9 mouse cellular contexts compared by ENCODE assay signal in the genomic region with DNA sequence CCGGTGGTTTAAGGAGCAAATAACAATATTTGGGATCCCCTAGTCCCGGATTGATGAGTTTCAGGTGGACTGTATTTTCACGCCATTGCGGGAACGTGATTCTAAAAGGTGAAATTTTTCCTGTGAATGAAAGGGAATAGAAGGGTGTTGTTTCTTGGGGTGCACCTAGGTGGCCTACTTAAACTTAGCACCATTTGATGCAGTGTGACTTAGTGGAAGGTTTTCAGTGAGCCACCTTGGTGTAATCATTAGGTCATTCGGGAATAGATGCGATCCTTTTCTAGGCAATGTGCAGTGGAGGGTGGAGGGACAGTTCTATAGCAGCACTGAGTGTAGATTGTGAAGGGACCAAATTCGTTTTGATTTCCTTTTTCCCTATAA. TPM values are rescaled to one million over a fixed set of nuclear protein-coding genes. Genes with fewer than 3 reads are reported as not detected.
A peak's percentile ranks its signal among the peaks of the same experiment; 100 is the strongest.
DNase-seq lines count a peak whose midpoint lies in the region; ATAC-seq and TF ChIP-seq lines count a peak whose summit lies in the region.
"Had no signal": no experiment of that assay in that cellular context is flagged by ENCODE, and none has a peak within 500 bp of the region (broad histone marks: within the 10 kb centered on the region; RNA-seq: fewer than 3 reads in every experiment).

No protein-coding gene starts in this region.

- no peak overlapping the region for H3K27ac ChIP-seq in heart, embryonic 15.5 days
- no peak overlapping the region; the same call in 1 of the 2 replicates for H3K27ac ChIP-seq in bone marrow, adult 2 months (ENCODE audit: control insufficient read depth, insufficient read depth, low read depth, low read length, poor library complexity)
- H3K27ac ChIP-seq in hindbrain, embryonic 14.5 days = peak overlapping the region; percentile 98
- H3K27ac ChIP-seq in midbrain, embryonic 13.5 days = peak overlapping the region; percentile 98
- H3K27ac ChIP-seq: macrophage had no signal

- H3K36me3 ChIP-seq in heart, embryonic 15.5 days = no peaks in the 10 kb centered on the region
- no peaks in the 10 kb centered on the region for H3K36me3 ChIP-seq in hindbrain, embryonic 14.5 days (replicated peaks; ENCODE audit: control insufficient read depth, insufficient read depth)
- no peaks in the 10 kb centered on the region for H3K36me3 ChIP-seq in midbrain, embryonic 13.5 days

- H3K9me3 ChIP-seq in heart, embryonic 15.5 days (replicated peaks) = no peaks in the 10 kb centered on the region
- no peaks in the 10 kb centered on the region for H3K9me3 ChIP-seq in hindbrain, embryonic 14.5 days (ENCODE audit: control insufficient read depth, low read length)
- H3K9me3 ChIP-seq in midbrain, embryonic 13.5 days = no peaks in the 10 kb centered on the region

- peak overlapping the region; percentile 95 for H3K4me3 ChIP-seq in heart, embryonic 15.5 days
- peak overlapping the region; percentile 72 for H3K4me3 ChIP-seq in bone marrow, adult 2 months (replicated peaks; ENCODE audit: control insufficient read depth, low read depth, low read length)
- peak overlapping the region; percentile 95 for H3K4me3 ChIP-seq in hindbrain, embryonic 14.5 days (replicated peaks; ENCODE audit: low read length)
- peak overlapping the region; percentile 91 for H3K4me3 ChIP-seq in midbrain, embryonic 13.5 days (replicated peaks)

- WGBS in heart, embryonic 15.5 days = 4% methylated on average over 8 of the region's 8 CpGs
- WGBS in bone marrow, adult 2 months = 2% methylated on average over 8 of the region's 8 CpGs
- WGBS in hindbrain, embryonic 14.5 days = 3% methylated on average over 8 of the region's 8 CpGs
- WGBS in midbrain, embryonic 13.5 days = 5% methylated on average over 8 of the region's 8 CpGs

- ATAC-seq in heart, embryonic 15.5 days (replicated peaks; ENCODE audit: insufficient number of reproducible peaks, insufficient read depth, low FRiP score, low read depth) = no peak
- peak; percentile 21; the same call in 1 of the 2 replicates for ATAC-seq in hindbrain, embryonic 14.5 days (ENCODE audit: low FRiP score)
- peak; percentile 12; the same call in 1 of the 2 replicates for ATAC-seq in midbrain, embryonic 13.5 days
- ATAC-seq in monocyte, adult 5-6 weeks (replicated peaks; ENCODE audit: insufficient number of reproducible peaks, low FRiP score, low TSS enrichment, poor library complexity, severe bottlenecking) = no peak

- DNase-seq in heart, adult 18-20 months = no peak
- peak; percentile 53 for DNase-seq in hindbrain, embryonic 14.5 days (ENCODE audit: low spot score)
- no peak for DNase-seq in right cerebral cortex, postnatal 4 days
- no peak for DNase-seq in right cerebral cortex, adult 2 months (ENCODE audit: low spot score in 2 of 2)

- H3K4me1 ChIP-seq in heart, embryonic 15.5 days (replicated peaks) = peaks cover 9% of the 10 kb centered on the region; the same call in 1 of the 2 replicates
- H3K4me1 ChIP-seq in bone marrow, adult 2 months (ENCODE audit: control insufficient read depth, insufficient read depth, low read length) = no peaks in the 10 kb centered on the region
- peaks cover 14% of the 10 kb centered on the region for H3K4me1 ChIP-seq in hindbrain, embryonic 14.5 days (replicated peaks; ENCODE audit: control insufficient read depth, insufficient read depth, low read length)
- H3K4me1 ChIP-seq in midbrain, embryonic 13.5 days (replicated peaks) = peaks cover 21% of the 10 kb centered on the region

- peak overlapping the region; percentile 79 for H3K9ac ChIP-seq in heart, embryonic 15.5 days
- peak overlapping the region; percentile 97 for H3K9ac ChIP-seq in hindbrain, embryonic 14.5 days
- peak overlapping the region; percentile 94 for H3K9ac ChIP-seq in midbrain, embryonic 13.5 days (replicated peaks)

- peak overlapping the region; percentile 76 for H3K4me2 ChIP-seq in heart, embryonic 15.5 days
- H3K4me2 ChIP-seq in hindbrain, embryonic 14.5 days (replicated peaks) = peak overlapping the region; percentile 79
- peak overlapping the region; percentile 76 for H3K4me2 ChIP-seq in midbrain, embryonic 13.5 days (replicated peaks)

- TF ChIP-seq CTCF in bone marrow, adult 2 months (IDR thresholded peaks at IDR 0.05; ENCODE audit: control insufficient read depth, insufficient read depth, low read length) = no peak

- no peak for TF ChIP-seq POLR2A in bone marrow, adult 2 months (IDR thresholded peaks at IDR 0.05; ENCODE audit: borderline replicate concordance, control insufficient read depth, low read depth, low read length)

- H3K27me3 ChIP-seq in heart, embryonic 15.5 days = no peaks in the 10 kb centered on the region
- no peaks in the 10 kb centered on the region for H3K27me3 ChIP-seq in hindbrain, embryonic 14.5 days (ENCODE audit: control insufficient read depth, insufficient read depth, low read length)
- H3K27me3 ChIP-seq in midbrain, embryonic 13.5 days = no peaks in the 10 kb centered on the region

RNA-seq across cellular contexts. Expression of a gene that starts 0.7 kb away (rescaled TPM):
- 52.4 and 54.1 TPM in 2 replicates for polyA plus RNA-seq in heart, embryonic 15.5 days (2015; fragmentation: Nextera tagmentation; extraction: Ambion mirVana)
- 10 to 100 TPM in 1 of 2 experiments, 1 to 10 TPM in 1; 9.3 to 11.4 TPM for total RNA-seq in heart, adult 18-20 months (2021)
- 9.7 and 17.5 TPM in 2 replicates for polyA plus RNA-seq in bone marrow, adult 2 months (2011; ENCODE audit: insufficient read depth, insufficient read length, low replicate concordance, missing spikeins)
- 85.6 and 89.5 TPM in 2 replicates for polyA plus RNA-seq in hindbrain, embryonic 14.5 days (2014; fragmentation: Nextera tagmentation; extraction: Ambion mirVana)
- 132 and 143 TPM in 2 replicates for polyA plus RNA-seq in midbrain, embryonic 13.5 days (2015; fragmentation: Nextera tagmentation; extraction: Ambion mirVana)
- total RNA-seq in monocyte, adult 5-6 weeks (2017) = 60.9 to 69.7 TPM (median 65.5 TPM) in 3 replicates

Comparison
In these comparisons a context has a peak if more than half of its experiments do, and no peak if none do; other contexts are left out.
1. ATAC-seq: peak in hindbrain, embryonic 14.5 days (single experiment) and midbrain, embryonic 13.5 days (single experiment); none in heart, embryonic 15.5 days (single experiment) and monocyte, adult 5-6 weeks (single experiment).
2. H3K27ac ChIP-seq: peak in hindbrain, embryonic 14.5 days (single experiment) and midbrain, embryonic 13.5 days (single experiment); none in heart, embryonic 15.5 days (single experiment) and bone marrow, adult 2 months (single experiment).
3. Peak in every context shown above with its lines, with median percentiles within 50 percentile points of each other: H3K4me2 ChIP-seq, H3K4me3 ChIP-seq and H3K9ac ChIP-seq.